Mouse (Mus musculus): Measurements from ENCODE around the gene Itgb6.

Gene Itgb6

GRCm38 (mm10) chr2:60712483-60712882 is 10.0 kb downstream of the Itgb6 start:
- DNase-seq (ENCODE audit: low spot score), result no peak

GRCm38 (mm10) chr2:60711098-60711880 is 11.2 kb downstream of the Itgb6 start:
- no peak for DNase-seq (ENCODE audit: low spot score)

- DNase-seq (ENCODE audit: low spot score), result no peak
These were observed 12.1 kb downstream of the Itgb6 start for GRCm38 (mm10) chr2:60710317-60710716.

- no peak for DNase-seq (ENCODE audit: low spot score)
These were observed 13.8 kb downstream of the Itgb6 start for GRCm38 (mm10) chr2:60708671-60709070.

GRCm38 (mm10) chr2:60706866-60707265 is 15.6 kb downstream of the Itgb6 start:
- DNase-seq (ENCODE audit: low spot score), result no peak

GRCm38 (mm10) chr2:60705426-60705825 is 17.0 kb downstream of the Itgb6 start:
- DNase-seq (ENCODE audit: low spot score), result no peak

- no peak for DNase-seq (ENCODE audit: low spot score)
These were observed 19.1 kb downstream of the Itgb6 start for GRCm38 (mm10) chr2:60703315-60703714.

GRCm38 (mm10) chr2:60700956-60701355 is 21.5 kb downstream of the Itgb6 start:
- DNase-seq (ENCODE audit: low spot score), result no peak

- DNase-seq (ENCODE audit: low spot score), result peak; percentile 22
These were observed 22.4 kb downstream of the Itgb6 start for GRCm38 (mm10) chr2:60700013-60700412.

- no peak for DNase-seq (ENCODE audit: low spot score)
These were observed 22.9 kb downstream of the Itgb6 start for GRCm38 (mm10) chr2:60699591-60699990.

- no peak for DNase-seq (ENCODE audit: low spot score)
These were observed 24.3 kb downstream of the Itgb6 start for GRCm38 (mm10) chr2:60698155-60698554.

- no peak for DNase-seq (ENCODE audit: low spot score)
These were observed 24.9 kb downstream of the Itgb6 start for GRCm38 (mm10) chr2:60697530-60697929.

- DNase-seq (ENCODE audit: low spot score), result no peak
These were observed 25.9 kb downstream of the Itgb6 start for GRCm38 (mm10) chr2:60696559-60696958.

GRCm38 (mm10) chr2:60695706-60696105 is 26.7 kb downstream of the Itgb6 start:
- no peak for DNase-seq (ENCODE audit: low spot score)

GRCm38 (mm10) chr2:60694563-60694962 is 27.9 kb downstream of the Itgb6 start:
- DNase-seq (ENCODE audit: low spot score), result no peak

GRCm38 (mm10) chr2:60692239-60692638 is 30.2 kb downstream of the Itgb6 start:
- DNase-seq (ENCODE audit: low spot score), result no peak

GRCm38 (mm10) chr2:60690212-60690611 is 32.2 kb downstream of the Itgb6 start:
- DNase-seq (ENCODE audit: low spot score), result no peak

- DNase-seq (ENCODE audit: low spot score), result peak; percentile 83
These were observed 33.4 kb downstream of the Itgb6 start for GRCm38 (mm10) chr2:60688944-60689615.

- no peak for DNase-seq (ENCODE audit: low spot score)
These were observed 34.3 kb downstream of the Itgb6 start for GRCm38 (mm10) chr2:60688150-60688549.

GRCm38 (mm10) chr2:60685973-60686372 is 36.5 kb downstream of the Itgb6 start:
- no peak for DNase-seq (ENCODE audit: low spot score)

- DNase-seq (ENCODE audit: low spot score), result no peak
These were observed 38.3 kb downstream of the Itgb6 start for GRCm38 (mm10) chr2:60684168-60684567.

- no peak for DNase-seq (ENCODE audit: low spot score)
These were observed 39.9 kb downstream of the Itgb6 start for GRCm38 (mm10) chr2:60682554-60682953.

- DNase-seq (ENCODE audit: low spot score), result no peak
These were observed 48.0 kb downstream of the Itgb6 start for GRCm38 (mm10) chr2:60674413-60674812.

All from MN1 (cell line).